Mouse (Mus musculus) neural tube, embryonic 11.5 days (tissue): ENCODE measurements around the gene Thsd7a. TPM values are rescaled to one million over a fixed set of nuclear protein-coding genes. Genes with fewer than 3 reads are reported as not detected.

Source experiments
- ATAC-seq: fragments of 200-750 bp; cut with Nextera tagmentation; 2 replicates; pipeline ENCODE4 v1.8.0; 2017; ENCODE audit warnings: moderate number of reproducible peaks, mild to moderate bottlenecking, moderate TSS enrichment, moderate library complexity; ENCODE audit not compliant: insufficient read depth, low FRiP score, low TSS enrichment
- DNase-seq: peaks from one replicate; pipeline ENCODE4 v3.0.0-alpha.2; 2015; ENCODE audit warnings: low spot score
- H3K27ac ChIP-seq: fragments of 300-500 bp; sonication (generic); 2 replicates; pipeline ENCODE4 v1.5.1; 2014; ENCODE audit warnings: low read depth, mild to moderate bottlenecking, low read length
- H3K27me3 ChIP-seq: fragments of 300-500 bp; sonication (generic); 2 replicates; pipeline ENCODE4 v1.6.1; 2014; ENCODE audit warnings: mild to moderate bottlenecking, low read length, mixed read lengths; ENCODE audit not compliant: control insufficient read depth, insufficient read depth
- H3K36me3 ChIP-seq: fragments of 300-500 bp; sonication (generic); 2 replicates; pipeline ENCODE4 v1.6.1; 2014; ENCODE audit warnings: mild to moderate bottlenecking, low read length, moderate library complexity, mixed read lengths; ENCODE audit not compliant: control insufficient read depth, insufficient read depth
- H3K4me1 ChIP-seq: fragments of 300-500 bp; sonication (generic); 2 replicates; pipeline ENCODE4 v1.6.1; 2014; ENCODE audit warnings: low read length, mixed read lengths; ENCODE audit not compliant: control insufficient read depth, insufficient read depth
- H3K4me2 ChIP-seq: fragments of 300-500 bp; sonication (generic); 2 replicates; pipeline ENCODE4 v1.6.1; 2014; ENCODE audit warnings: low read depth, mild to moderate bottlenecking, moderate library complexity
- H3K4me3 ChIP-seq: fragments of 300-500 bp; sonication (generic); 2 replicates; pipeline ENCODE4 v1.5.1; 2014; ENCODE audit warnings: low read depth, low read length
- H3K9ac ChIP-seq: fragments of 300-500 bp; sonication (generic); 2 replicates; pipeline ENCODE4 v1.6.1; 2014; ENCODE audit warnings: mild to moderate bottlenecking, low read length
- H3K9me3 ChIP-seq: fragments of 300-500 bp; sonication (generic); 2 replicates; pipeline ENCODE4 v1.6.1; 2016; ENCODE audit warnings: low read length; ENCODE audit not compliant: control insufficient read depth
- WGBS: fragments of 180-500 bp; shearing (Covaris S2); extraction: QIAGEN DNeasy Blood & Tissue Kit; methylation state at CpG from one replicate; pipeline ENCODE4 v1.1.7; 2014; 5-methylcytosine and 5-hydroxymethylcytosine counted together
- polyA plus RNA-seq: library from polyadenylated mRNA; unstranded; fragments of >200 nt; fragmentation: Nextera tagmentation; extraction: Ambion mirVana; gene quantifications from 2 replicates; pipeline ENCODE4 v1.2.1, GENCODE M21; 2014

Thsd7a gene
- polyA plus RNA-seq, 1 experiment from 2014 or later: 21.0 TPM

GRCm38 (mm10) chr6:12416976-12417375 is 332.2 kb downstream of the Thsd7a start:
- DNase-seq (no peak), ATAC-seq (no peak)
- Histone ChIP-seq H3K4me1 (no peaks in the 10 kb centered on the region), H3K4me2 (no peak overlapping the region), H3K9me3 (no peaks in the 10 kb centered on the region), H3K27me3 (no peaks in the 10 kb centered on the region), H3K4me3 (no peak overlapping the region), H3K27ac (no peak overlapping the region), H3K36me3 (no peaks in the 10 kb centered on the region), H3K9ac (no peak overlapping the region)
- WGBS: 50% methylated on average over 4 of the region's 4 CpGs

- DNase-seq: no peak
- Histone ChIP-seq H3K4me3 (no peak overlapping the region), H3K9me3 (no peaks in the 10 kb centered on the region), H3K27me3 (no peaks in the 10 kb centered on the region), H3K4me2 (no peak overlapping the region), H3K27ac (no peak overlapping the region), H3K4me1 (peaks cover 2% of the 10 kb centered on the region; the same call in 1 of the 2 replicates), H3K9ac (no peak overlapping the region), H3K36me3 (no peaks in the 10 kb centered on the region)
- WGBS: 61% methylated on average over 2 of the region's 2 CpGs
- ATAC-seq: peak; percentile 31; the same call in 1 of the 2 replicates
Observed at GRCm38 (mm10) chr6:12404441-12404840, 344.8 kb downstream of the Thsd7a start.

GRCm38 (mm10) chr6:12402996-12403395 is 346.2 kb downstream of the Thsd7a start:
- no peak overlapping the region for H3K4me3 ChIP-seq
- H3K27me3 ChIP-seq: no peaks in the 10 kb centered on the region
- H3K36me3 ChIP-seq: no peaks in the 10 kb centered on the region
- H3K9ac ChIP-seq: no peak overlapping the region
- H3K4me1 ChIP-seq: peaks cover 2% of the 10 kb centered on the region; the same call in 1 of the 2 replicates
- no peak for DNase-seq
- ATAC-seq: no peak
- no peaks in the 10 kb centered on the region for H3K9me3 ChIP-seq
- WGBS: 90% methylated on average over 1 of the region's 1 CpGs
- no peak overlapping the region for H3K4me2 ChIP-seq
- no peak overlapping the region for H3K27ac ChIP-seq

GRCm38 (mm10) chr6:12397776-12398522 is 351.3 kb downstream of the Thsd7a start:
- no peak for DNase-seq
- H3K4me2 ChIP-seq: no peak overlapping the region
- no peak for ATAC-seq
- H3K4me1 ChIP-seq: no peaks in the 10 kb centered on the region
- no peak overlapping the region for H3K27ac ChIP-seq
- H3K36me3 ChIP-seq: no peaks in the 10 kb centered on the region
- no peak overlapping the region for H3K4me3 ChIP-seq
- whole genome bisulfite sequencing: 94% methylated on average over 8 of the region's 8 CpGs
- no peak overlapping the region for H3K9ac ChIP-seq
- H3K9me3 ChIP-seq: no peaks in the 10 kb centered on the region
- no peaks in the 10 kb centered on the region for H3K27me3 ChIP-seq

- H3K4me3 ChIP-seq: no peak overlapping the region
- no peak overlapping the region for H3K4me2 ChIP-seq
- WGBS: 60% methylated on average over 2 of the region's 2 CpGs
- no peak overlapping the region for H3K27ac ChIP-seq
- H3K4me1 ChIP-seq: no peaks in the 10 kb centered on the region
- ATAC-seq (no peak), DNase-seq (no peak)
- no peaks in the 10 kb centered on the region for H3K9me3 ChIP-seq
- no peaks in the 10 kb centered on the region for H3K27me3 ChIP-seq
- no peaks in the 10 kb centered on the region for H3K36me3 ChIP-seq
- no peak overlapping the region for H3K9ac ChIP-seq
Observed at GRCm38 (mm10) chr6:12393574-12394380, 355.4 kb downstream of the Thsd7a start.

- no peak overlapping the region for H3K9ac ChIP-seq
- no peaks in the 10 kb centered on the region for H3K4me1 ChIP-seq
- H3K9me3 ChIP-seq: no peaks in the 10 kb centered on the region
- 90% methylated on average over 1 of the region's 1 CpGs for WGBS
- no peak overlapping the region for H3K4me2 ChIP-seq
- H3K36me3 ChIP-seq: no peaks in the 10 kb centered on the region
- no peak overlapping the region for H3K27ac ChIP-seq
- no peak overlapping the region for H3K4me3 ChIP-seq
- ATAC-seq (no peak), DNase-seq (no peak)
- H3K27me3 ChIP-seq: no peaks in the 10 kb centered on the region
Observed at GRCm38 (mm10) chr6:12386731-12387130, 362.5 kb downstream of the Thsd7a start.

- no peaks in the 10 kb centered on the region for H3K36me3 ChIP-seq
- H3K27me3 ChIP-seq: no peaks in the 10 kb centered on the region
- no peaks in the 10 kb centered on the region for H3K9me3 ChIP-seq
- DNase-seq (no peak), ATAC-seq (no peak)
- H3K27ac ChIP-seq: no peak overlapping the region
- H3K4me2 ChIP-seq: no peak overlapping the region
- H3K4me1 ChIP-seq: no peaks in the 10 kb centered on the region
- no peak overlapping the region for H3K9ac ChIP-seq
- no peak overlapping the region for H3K4me3 ChIP-seq
- whole genome bisulfite sequencing: 92% methylated on average over 3 of the region's 3 CpGs
Observed at GRCm38 (mm10) chr6:12385591-12385990, 363.6 kb downstream of the Thsd7a start.

GRCm38 (mm10) chr6:12381136-12381778 is 368.0 kb downstream of the Thsd7a start:
- Histone ChIP-seq H3K27ac (no peak overlapping the region), H3K9ac (no peak overlapping the region), H3K36me3 (no peaks in the 10 kb centered on the region), H3K4me1 (no peaks in the 10 kb centered on the region), H3K4me3 (no peak overlapping the region), H3K9me3 (no peaks in the 10 kb centered on the region), H3K4me2 (no peak overlapping the region), H3K27me3 (no peaks in the 10 kb centered on the region)
- ATAC-seq (no peak), DNase-seq (no peak)
- 90% methylated on average over 6 of the region's 6 CpGs for WGBS
